Mouse (Mus musculus) kidney, adult 2 months (tissue): ENCODE measurements around the gene Il12a. TPM values are rescaled to one million over a fixed set of nuclear protein-coding genes. Genes with fewer than 3 reads are reported as not detected.
A peak's percentile ranks its signal among the peaks of the same experiment; 100 is the strongest.

ENCODE experiments used
- DNase-seq: peaks from one replicate; pipeline ENCODE4 v3.0.0; 2021
- H3K27ac ChIP-seq: fragments of 200-500 bp; 2 replicates; pipeline ENCODE4 v1.5.1; 2012; ENCODE audit warnings: low read depth, low read length, control low read depth, inconsistent platforms; ENCODE audit not compliant: insufficient read depth
- H3K27me3 ChIP-seq: fragments of 200-500 bp; replicated peaks from 2 replicates; pipeline ENCODE4 v1.6.1; 2012; ENCODE audit warnings: mild to moderate bottlenecking, moderate library complexity, low read length, inconsistent platforms; ENCODE audit not compliant: control insufficient read depth, insufficient read depth
- H3K36me3 ChIP-seq: fragments of 200-500 bp; 2 replicates; pipeline ENCODE4 v1.6.1; 2012; ENCODE audit warnings: mild to moderate bottlenecking, moderate library complexity, low read length, inconsistent platforms; ENCODE audit not compliant: control insufficient read depth, insufficient read depth
- H3K4me1 ChIP-seq: fragments of 200-500 bp; 2 replicates; pipeline ENCODE4 v1.6.1; 2011; ENCODE audit warnings: low read length; ENCODE audit not compliant: control insufficient read depth, insufficient read depth
- H3K4me3 ChIP-seq: fragments of 200-500 bp; 2 replicates; pipeline ENCODE4 v1.5.1; 2011; ENCODE audit warnings: mild to moderate bottlenecking, low read depth, low read length, control low read depth; ENCODE audit not compliant: insufficient read depth
- CTCF ChIP-seq: fragments of 200-500 bp; conservative IDR thresholded peaks from 2 replicates; pipeline ENCODE4 v1.5.1; 2011; ENCODE audit warnings: low read depth, mild to moderate bottlenecking, control low read depth, low read length, moderate library complexity, mixed read lengths; ENCODE audit not compliant: insufficient read depth, insufficient read length
- POLR2A ChIP-seq: fragments of 200-500 bp; IDR thresholded peaks from one replicate; pipeline ENCODE4 v1.6.1; 2011; ENCODE audit warnings: low read depth, low read length, control low read depth
- WGBS: fragments of 180-500 bp; shearing (Covaris S2); methylation state at CpG from one replicate; pipeline ENCODE4 v1.1.7; 2018; 5-methylcytosine and 5-hydroxymethylcytosine counted together
- polyA plus RNA-seq: library from polyadenylated mRNA; depleted of rRNA; stranded (reverse); fragments of >200 nt; gene quantifications from 2 replicates; pipeline ENCODE4 v1.2.3, GENCODE M21; 2012

The Il12a gene
- polyA plus RNA-seq, 1 experiment = 0.39 TPM

- no peak overlapping the region for H3K27ac ChIP-seq
- H3K4me1 ChIP-seq = no peaks in the 10 kb centered on the region
- 99% methylated on average over 6 of the region's 6 CpGs for WGBS
- no peaks in the 10 kb centered on the region for H3K27me3 ChIP-seq
- no peak overlapping the region for H3K4me3 ChIP-seq
- no peak for TF ChIP-seq POLR2A
- no peak for TF ChIP-seq CTCF
- H3K36me3 ChIP-seq = no peaks in the 10 kb centered on the region
- no peak for DNase-seq
Observed at GRCm38 (mm10) chr3:68659996-68660395, 30.4 kb upstream of the Il12a start.

GRCm38 (mm10) chr3:68660538-68660937 lies 29.9 kb upstream of the Il12a start:
- no peak for DNase-seq
- 79% methylated on average over 4 of the region's 4 CpGs for WGBS
- H3K27ac ChIP-seq = no peak overlapping the region
- no peaks in the 10 kb centered on the region for H3K36me3 ChIP-seq
- H3K27me3 ChIP-seq = no peaks in the 10 kb centered on the region
- H3K4me3 ChIP-seq = no peak overlapping the region
- TF ChIP-seq CTCF = no peak
- no peaks in the 10 kb centered on the region for H3K4me1 ChIP-seq

- no peak overlapping the region for H3K27ac ChIP-seq
- no peaks in the 10 kb centered on the region for H3K36me3 ChIP-seq
- TF ChIP-seq CTCF (no peak), POLR2A (no peak)
- no peak for DNase-seq
- H3K27me3 ChIP-seq = no peaks in the 10 kb centered on the region
- 75% methylated on average over 5 of the region's 5 CpGs for WGBS
- no peak overlapping the region for H3K4me3 ChIP-seq
- H3K4me1 ChIP-seq = no peaks in the 10 kb centered on the region
Observed at GRCm38 (mm10) chr3:68662386-68662785, 28.1 kb upstream of the Il12a start.

- no peak overlapping the region for H3K4me3 ChIP-seq
- WGBS = 83% methylated on average over 6 of the region's 6 CpGs
- H3K27ac ChIP-seq = no peak overlapping the region
- no peak for DNase-seq
- no peaks in the 10 kb centered on the region for H3K27me3 ChIP-seq
- TF ChIP-seq POLR2A = no peak
- no peak for TF ChIP-seq CTCF
- H3K36me3 ChIP-seq = no peaks in the 10 kb centered on the region
- no peaks in the 10 kb centered on the region for H3K4me1 ChIP-seq
Observed at GRCm38 (mm10) chr3:68664337-68664736, 26.1 kb upstream of the Il12a start.

- WGBS = 95% methylated on average over 7 of the region's 7 CpGs
- no peaks in the 10 kb centered on the region for H3K36me3 ChIP-seq
- no peaks in the 10 kb centered on the region for H3K27me3 ChIP-seq
- DNase-seq = no peak
- TF ChIP-seq CTCF = no peak
- no peak for TF ChIP-seq POLR2A
- H3K4me1 ChIP-seq = no peaks in the 10 kb centered on the region
- no peak overlapping the region for H3K27ac ChIP-seq
- no peak overlapping the region for H3K4me3 ChIP-seq
Observed at GRCm38 (mm10) chr3:68666377-68666776, 24.1 kb upstream of the Il12a start.

GRCm38 (mm10) chr3:68667852-68668251 lies 22.6 kb upstream of the Il12a start:
- Histone ChIP-seq H3K4me1 (no peaks in the 10 kb centered on the region), H3K27me3 (no peaks in the 10 kb centered on the region), H3K27ac (no peak overlapping the region), H3K36me3 (no peaks in the 10 kb centered on the region), H3K4me3 (no peak overlapping the region)
- DNase-seq = no peak
- WGBS = 79% methylated on average over 1 of the region's 1 CpGs
- TF ChIP-seq CTCF (no peak), POLR2A (no peak)

GRCm38 (mm10) chr3:68669418-68669974 lies 20.9 kb upstream of the Il12a start:
- WGBS = 68% methylated on average over 5 of the region's 5 CpGs
- Histone ChIP-seq H3K27me3 (no peaks in the 10 kb centered on the region), H3K27ac (no peak overlapping the region), H3K4me1 (no peaks in the 10 kb centered on the region), H3K4me3 (no peak overlapping the region), H3K36me3 (no peaks in the 10 kb centered on the region)
- DNase-seq = peak; percentile 61
- TF ChIP-seq CTCF (no peak), POLR2A (no peak)

GRCm38 (mm10) chr3:68674721-68675120 lies 15.7 kb upstream of the Il12a start:
- TF ChIP-seq POLR2A = no peak
- no peak for DNase-seq
- H3K4me3 ChIP-seq = no peak overlapping the region
- no peaks in the 10 kb centered on the region for H3K27me3 ChIP-seq
- WGBS = 55% methylated on average over 2 of the region's 2 CpGs
- H3K27ac ChIP-seq = no peak overlapping the region
- no peaks in the 10 kb centered on the region for H3K36me3 ChIP-seq
- H3K4me1 ChIP-seq = no peaks in the 10 kb centered on the region
